8 mouse cellular contexts compared by ENCODE assay signal in the genomic region with DNA sequence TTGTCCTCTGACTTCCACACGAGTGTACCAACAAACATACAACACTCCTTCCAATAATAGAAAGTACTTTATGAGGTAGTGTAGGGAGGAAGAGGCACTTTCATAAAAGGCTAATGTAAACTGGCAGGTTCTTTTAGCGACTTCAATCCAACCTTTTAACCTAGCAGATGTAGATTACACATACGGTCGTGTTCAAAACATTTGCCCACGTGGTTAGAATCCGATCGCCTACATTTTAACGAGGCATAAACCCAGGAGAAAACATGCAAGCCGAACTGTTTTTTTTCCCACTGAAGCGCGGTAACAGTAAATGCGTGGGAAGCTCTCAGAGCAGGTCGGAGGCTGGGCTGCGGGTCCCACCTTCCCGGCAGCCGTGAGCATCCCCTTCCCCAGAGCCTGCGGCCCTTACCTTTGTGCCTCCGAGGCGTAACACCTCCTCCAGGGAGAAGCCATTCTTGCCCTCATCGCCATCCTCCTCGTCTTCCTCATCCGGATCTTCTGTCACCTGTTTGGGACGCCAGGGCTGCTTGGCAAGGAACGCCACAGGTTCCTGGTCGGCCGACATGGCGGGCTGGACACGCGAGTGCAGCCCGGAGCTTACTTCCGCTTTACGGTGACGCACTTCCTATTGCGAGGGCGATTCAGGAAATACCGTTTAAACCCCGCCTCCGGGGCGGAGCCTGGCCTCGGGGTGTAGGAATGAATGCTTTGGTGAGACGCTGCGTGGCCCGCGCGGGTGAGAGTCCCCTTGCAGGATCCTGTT. TPM values are rescaled to one million over a fixed set of nuclear protein-coding genes. Genes with fewer than 3 reads are reported as not detected.
DNase-seq lines count a peak whose midpoint lies in the region; ATAC-seq and TF ChIP-seq lines count a peak whose summit lies in the region.

TSS of gene Cebpz (minus strand) at position 601 of the 763 bp plus-strand sequence.
TSS of gene Ndufaf7 (plus strand) at position 671 of the 763 bp plus-strand sequence.

- H3K27me3 ChIP-seq in ES-Bruce4 (ENCODE audit: control insufficient read depth, insufficient read depth, low read length, poor library complexity, severe bottlenecking), result no peaks in the 10 kb centered on the region
- H3K27me3 ChIP-seq in forebrain, embryonic 14.5 days (replicated peaks; ENCODE audit: control insufficient read depth, insufficient read depth, low read length), result no peaks in the 10 kb centered on the region
- no peaks in the 10 kb centered on the region for H3K27me3 ChIP-seq in neural tube, embryonic 15.5 days (replicated peaks)

- peak; percentile 99 for DNase-seq in forebrain, embryonic 14.5 days (ENCODE audit: low spot score)
- DNase-seq in heart, postnatal 14 days, result peak; percentile 95 to 98
- peak; percentile 98 for DNase-seq in layer of hippocampus, adult 11-12 months (ENCODE audit: low spot score)
- peak; percentile 96 to 97 for DNase-seq in lung, adult 18-20 months
- DNase-seq in testis, postnatal 14 days (ENCODE audit: low spot score), result peak; percentile 97

- TF ChIP-seq CTCF in ES-Bruce4 (IDR thresholded peaks at IDR 0.05; ENCODE audit: low read depth, low read length), result no peak

- intact Hi-C loops in heart, postnatal 14 days (cut with DNase I), result loop anchor here (5.0 kb wide), 1 partner anchor 86 kb away; the partner anchor contains the start of gene Prkd3

- H3K27ac ChIP-seq in ES-Bruce4 (ENCODE audit: insufficient read depth, low read length), result no peak within 1 kb of the TSS
- H3K27ac ChIP-seq in forebrain, embryonic 14.5 days (ENCODE audit: low read depth, low read length), result peak within 1 kb of the TSS; percentile 27; the same call in 1 of the 2 replicates
- H3K27ac ChIP-seq in neural tube, embryonic 15.5 days (replicated peaks), result peak within 1 kb of the TSS; percentile 85

- H3K9me3 ChIP-seq in ES-Bruce4 (replicated peaks; ENCODE audit: control insufficient read depth, insufficient read depth, low read length, poor library complexity, severe bottlenecking), result no peaks in the 10 kb centered on the region
- H3K9me3 ChIP-seq in forebrain, embryonic 14.5 days (replicated peaks; ENCODE audit: control insufficient read depth, low read length), result no peaks in the 10 kb centered on the region
- H3K9me3 ChIP-seq in neural tube, embryonic 15.5 days (replicated peaks), result no peaks in the 10 kb centered on the region

- 0 out of 2 replicates have a peak, but pooled peaks have one; percentile 12 for TF ChIP-seq EP300 in ES-Bruce4 (IDR thresholded peaks at IDR 0.05; ENCODE audit: insufficient read depth, low read depth, low read length)

- H3K4me2 ChIP-seq in forebrain, embryonic 14.5 days (ENCODE audit: low read length), result peak within 1 kb of the TSS; percentile 71
- peak within 1 kb of the TSS; percentile 75 for H3K4me2 ChIP-seq in neural tube, embryonic 15.5 days

- peak; percentile 81 for TF ChIP-seq POLR2A in ES-Bruce4 (IDR thresholded peaks at IDR 0.05; ENCODE audit: insufficient read depth, low read length)

- H3K4me3 ChIP-seq in ES-Bruce4 (ENCODE audit: low read depth, low read length), result peak within 1 kb of the TSS; percentile 85
- H3K4me3 ChIP-seq in forebrain, embryonic 14.5 days (ENCODE audit: low read depth, low read length), result peak within 1 kb of the TSS; percentile 60
- peak within 1 kb of the TSS; percentile 93 for H3K4me3 ChIP-seq in neural tube, embryonic 15.5 days (replicated peaks)

- H3K9ac ChIP-seq in ES-Bruce4 (ENCODE audit: low read depth, poor library complexity, severe bottlenecking), result peak within 1 kb of the TSS; percentile 51
- H3K9ac ChIP-seq in forebrain, embryonic 14.5 days (ENCODE audit: low read length), result peak within 1 kb of the TSS; percentile 73
- peak within 1 kb of the TSS; percentile 83 for H3K9ac ChIP-seq in neural tube, embryonic 15.5 days (replicated peaks)

- H3K4me1 ChIP-seq in ES-Bruce4 (ENCODE audit: control insufficient read depth, insufficient read depth, low read length), result no peaks in the 10 kb centered on the region
- H3K4me1 ChIP-seq in forebrain, embryonic 14.5 days (ENCODE audit: control insufficient read depth, insufficient read depth, low read length), result peaks cover 10% of the 10 kb centered on the region
- peaks cover 44% of the 10 kb centered on the region for H3K4me1 ChIP-seq in neural tube, embryonic 15.5 days

- ATAC-seq in cerebellum, adult (ENCODE audit: insufficient number of reproducible peaks, low FRiP score, low TSS enrichment), result peak; percentile 99
- peak; percentile 100 for ATAC-seq in forebrain, embryonic 14.5 days
- ATAC-seq in neural tube, embryonic 15.5 days (ENCODE audit: low FRiP score), result peak; percentile 100

- H3K36me3 ChIP-seq in ES-Bruce4 (ENCODE audit: control insufficient read depth, insufficient read depth, low read length, poor library complexity, severe bottlenecking), result peaks cover 39% of the 10 kb centered on the region
- H3K36me3 ChIP-seq in forebrain, embryonic 14.5 days (ENCODE audit: control insufficient read depth, insufficient read depth, low read length), result peaks cover 45% of the 10 kb centered on the region
- H3K36me3 ChIP-seq in neural tube, embryonic 15.5 days, result peaks cover 42% of the 10 kb centered on the region

- under 1% methylated on average over 45 of the region's 45 CpGs for WGBS in forebrain, embryonic 14.5 days
- WGBS in neural tube, embryonic 15.5 days, result under 1% methylated on average over 45 of the region's 45 CpGs

RNA-seq across cellular contexts. Expression of gene Cebpz, which starts in this region (rescaled TPM):
- 120 and 124 TPM in 2 replicates for polyA plus RNA-seq in ES-Bruce4 (2011; ENCODE audit: insufficient read depth, insufficient read length, low read depth, missing spikeins)
- polyA plus RNA-seq in forebrain, embryonic 14.5 days (2014; fragmentation: Nextera tagmentation; extraction: Ambion mirVana), result 52.3 and 60.0 TPM in 2 replicates
- total RNA-seq in heart, postnatal 14 days (2021), result 10 to 100 TPM; 18.0 TPM
- polyA plus RNA-seq in neural tube, embryonic 15.5 days (2015; fragmentation: Nextera tagmentation; extraction: Ambion mirVana), result 38.7 and 46.5 TPM in 2 replicates

RNA-seq across cellular contexts. Expression of gene Ndufaf7, which starts in this region (rescaled TPM):
- polyA plus RNA-seq in ES-Bruce4 (2011; ENCODE audit: insufficient read depth, insufficient read length, low read depth, missing spikeins), result 54.5 and 64.2 TPM in 2 replicates
- 57.9 and 63.7 TPM in 2 replicates for polyA plus RNA-seq in forebrain, embryonic 14.5 days (2014; fragmentation: Nextera tagmentation; extraction: Ambion mirVana)
- total RNA-seq in heart, postnatal 14 days (2021), result 10 to 100 TPM; 48.4 to 49.2 TPM
- polyA plus RNA-seq in neural tube, embryonic 15.5 days (2015; fragmentation: Nextera tagmentation; extraction: Ambion mirVana), result 67.0 and 68.2 TPM in 2 replicates
